Mouse (Mus musculus) small intestine, adult 2 months (tissue): Measurements from ENCODE around the gene Slc24a3.

ENCODE experiments used
- CTCF ChIP-seq: fragments of 200-500 bp; IDR thresholded peaks from 2 replicates; pipeline ENCODE4 v1.5.1; 2012; ENCODE audit warnings: low read depth, mild to moderate bottlenecking, control low read depth, inconsistent platforms, low read length, moderate library complexity, mixed read lengths; ENCODE audit not compliant: insufficient replicate concordance, insufficient read length; ENCODE audit errors: extremely low read depth
- POLR2A ChIP-seq: fragments of 200-500 bp; IDR thresholded peaks from 2 replicates; pipeline ENCODE4 v1.6.1; 2012; ENCODE audit warnings: low read depth, mild to moderate bottlenecking, control low read depth, inconsistent platforms, low read length, moderate library complexity

DNA sequence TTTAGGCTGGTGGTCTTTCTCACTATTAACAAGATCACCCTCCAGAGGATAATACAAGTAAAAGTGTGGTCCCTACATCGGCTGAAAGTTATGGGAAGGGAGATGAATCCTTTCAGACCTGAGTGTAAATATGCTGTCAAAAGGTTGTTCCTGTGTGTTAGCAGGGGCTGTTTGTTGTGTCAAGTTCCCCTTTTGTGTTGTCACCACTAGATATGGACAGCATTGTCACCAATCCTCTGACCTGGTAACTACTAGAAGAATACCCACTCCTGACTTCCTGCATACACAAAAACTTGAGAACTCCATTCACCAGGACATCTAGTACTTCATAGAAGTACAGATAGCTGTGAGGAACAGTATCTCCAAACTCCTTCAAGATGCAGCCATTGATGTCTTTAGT lies 93.0 kb downstream of the Slc24a3 start:
- TF ChIP-seq CTCF (no peak), POLR2A (no peak)
